Mouse (Mus musculus): ENCODE measurements at regions not wholly inside any gene's neighbourhood (a gene's known extent, or its start where the extent isn't known, plus 50 kb on each side); places are given as distances from the start of the nearest gene placed in this dataset.

- no peak for TF ChIP-seq ZC3H11A (IDR thresholded peaks at IDR 0.05; ENCODE audit: borderline replicate concordance, low read depth, low read length)
- TF ChIP-seq ZNF384 (IDR thresholded peaks at IDR 0.05; ENCODE audit: low read depth, low read length): no peak
- no peak for TF ChIP-seq HCFC1 (IDR thresholded peaks at IDR 0.05; ENCODE audit: borderline replicate concordance, insufficient read depth, low read length)
- no peak for TF ChIP-seq CHD2 (IDR thresholded peaks at IDR 0.05; ENCODE audit: low read depth, low read length)
Observed at GRCm38 (mm10) chr15:62735334-62735733, 1109.6 kb downstream of the Gsdmc2 start.

Measured in ES-E14 (cell line).